Mouse (Mus musculus) embryonic stem cell, embryonic (primary cell): ENCODE data around the gene Cep72.
"Not testable (repeated sequence)": the region's sequence is repeated elsewhere in the genome, so short reads cannot be mapped to it uniquely, and the experiment has no call there.

Experiments used
- CTCF ChIA-PET, 4 experiments: fragments of 300-600 bp in 2 of 4; fragments of 350-600 bp in 2 of 4; sonication (Branson Sonifier 250); formaldehyde crosslinking; loops; one replicate each; lab custom pipeline; 2022; ENCODE audit warnings: inconsistent platforms in 2 of 4; lab: Charles Lee
- POLR2A ChIA-PET, 4 experiments: fragments of 300-600 bp in 2 of 4; fragments of 350-600 bp in 2 of 4; sonication (Branson Sonifier 250); formaldehyde crosslinking; loops; one replicate each; lab custom pipeline; 2022; ENCODE audit warnings: antibody characterized with exemption in 4 of 4, inconsistent platforms in 1 of 4; lab: Charles Lee

Gene Cep72

GRCm38 (mm10) chr13:74061613-74062377, at the start of gene Cep72:
Gene Cep72 (minus strand): TSS chr13:74062299.
- ChIA-PET POLR2A (interaction anchor here (0.6 to 2.2 kb wide), 48 partner anchors 9 to 715 kb away, joined by 3 to 21 read pairs (median 3); partner anchors contain the start of genes Brd9 (in 3 of the 4), Tppp (in 3 of the 4), Trip13 (in 3 of the 4) and Exoc3 (in 1 of the 4)), CTCF (interaction anchor here in 3 of 4 experiments (0.7 to 1.5 kb wide), 4 partner anchors 27 to 1453 kb away, joined by 3 to 13 read pairs (median 4); no protein-coding TSS in a partner anchor)

- ChIA-PET POLR2A (no interaction called here), CTCF (interaction anchor here in 1 of 4 experiments (0.6 to 0.9 kb wide), 2 partner anchors 11 kb away, joined by 3 read pairs; no protein-coding TSS in a partner anchor)
Measured at GRCm38 (mm10) chr13:74107410-74107809, 45.3 kb upstream of the Cep72 start.

GRCm38 (mm10) chr13:74104417-74104816, 42.3 kb upstream of the Cep72 start:
- CTCF ChIA-PET: interaction anchor here in 1 of 4 experiments (1.7 kb wide), 1 partner anchor 134 kb away, joined by 4 read pairs; no protein-coding TSS in a partner anchor
- POLR2A ChIA-PET: no interaction called here

GRCm38 (mm10) chr13:74102831-74103582, 40.9 kb upstream of the Cep72 start:
- ChIA-PET POLR2A (interaction anchor here in 3 of 4 experiments (0.6 to 1.8 kb wide), 3 partner anchors 106 to 165 kb away, joined by 3 to 4 read pairs (median 3); partner anchors contain the start of genes Brd9 (in 1 of the 3), Exoc3 (in 1 of the 3) and Trip13 (in 1 of the 3)), CTCF (interaction anchor here in 1 of 4 experiments (0.5 kb wide), 1 partner anchor 134 kb away, joined by 3 read pairs; no protein-coding TSS in a partner anchor)

GRCm38 (mm10) chr13:74102108-74102830, 40.2 kb upstream of the Cep72 start:
- ChIA-PET CTCF (no interaction called here), POLR2A (interaction anchor here in 3 of 4 experiments (0.6 to 1.8 kb wide), 3 partner anchors 105 to 164 kb away, joined by 3 to 4 read pairs (median 3); partner anchors contain the start of genes Brd9 (in 1 of the 3), Exoc3 (in 1 of the 3) and Trip13 (in 1 of the 3))

- ChIA-PET POLR2A (no interaction called here), CTCF (no interaction called here)
Measured at GRCm38 (mm10) chr13:74098913-74099312, 36.8 kb upstream of the Cep72 start.

DNA sequence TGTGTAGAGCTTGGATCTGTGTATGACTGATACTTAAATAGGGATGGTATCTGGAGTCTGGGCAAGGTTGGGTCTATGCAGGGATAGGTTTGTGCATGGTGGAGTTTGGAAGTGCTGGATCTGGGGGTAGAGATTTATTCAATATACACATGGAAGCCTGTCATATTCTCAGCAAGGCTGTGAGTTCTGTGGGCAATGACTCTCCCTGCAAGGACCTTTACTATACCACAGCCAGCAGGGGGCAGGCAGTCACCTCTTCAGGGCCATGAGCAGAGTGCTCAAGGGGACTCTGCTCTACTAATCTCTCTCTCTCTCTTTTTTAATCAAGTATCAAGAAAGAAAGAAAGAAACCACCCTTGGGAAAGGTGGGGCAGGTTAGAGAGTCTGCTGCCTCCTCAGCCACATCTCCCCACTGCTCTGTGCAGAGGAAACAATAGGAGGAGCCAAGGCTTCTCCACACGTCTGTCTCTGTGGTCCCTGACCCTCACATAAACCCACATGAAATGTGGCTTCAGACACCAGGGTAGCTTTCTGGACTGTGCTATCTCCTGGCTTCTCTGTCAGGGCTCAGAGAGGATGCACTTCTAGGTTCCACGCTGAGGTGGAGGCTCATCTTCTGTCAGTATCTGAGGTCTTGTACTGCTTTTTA, 34.7 kb upstream of the Cep72 start:
- ChIA-PET POLR2A (interaction anchor here in 1 of 4 experiments (0.9 kb wide), 1 partner anchor 35 kb away, joined by 3 read pairs; the partner anchor contains the start of gene Cep72), CTCF (interaction anchor here (0.6 to 2.1 kb wide), 6 partner anchors 31 to 1457 kb away, joined by 3 to 13 read pairs (median 6); no protein-coding TSS in a partner anchor)

- POLR2A ChIA-PET: interaction anchor here in 1 of 4 experiments (0.9 kb wide), 1 partner anchor 34 kb away, joined by 3 read pairs; the partner anchor contains the start of gene Cep72
Measured at GRCm38 (mm10) chr13:74095936-74096335, 33.8 kb upstream of the Cep72 start.

DNA sequence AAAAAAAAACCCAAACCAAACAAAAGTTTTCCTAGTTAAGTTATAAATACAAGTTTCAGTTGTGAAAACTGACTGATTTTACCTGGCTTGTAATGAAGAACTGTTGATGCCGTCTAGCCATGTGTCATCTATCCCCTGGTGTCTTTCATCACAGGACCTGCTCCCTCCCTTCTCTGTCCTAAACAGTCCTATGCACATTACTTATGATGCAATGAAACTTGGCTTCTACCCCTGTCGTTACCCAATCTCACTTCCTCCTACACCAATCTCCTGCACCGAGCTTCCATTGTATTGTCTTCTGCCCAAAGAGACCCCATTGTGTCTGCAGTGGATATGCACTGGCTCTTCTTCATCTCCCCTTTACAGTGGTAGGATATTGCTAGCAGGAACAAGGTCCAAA, 28.2 kb upstream of the Cep72 start:
- CTCF ChIA-PET: no interaction called here
- POLR2A ChIA-PET: no interaction called here

More at GRCm38 (mm10) chr13:74095936-74096335, 33.8 kb upstream of the Cep72 start:
- CTCF ChIA-PET: interaction anchor here (0.6 to 2.1 kb wide), 6 partner anchors 12 to 206 kb away, joined by 3 to 13 read pairs (median 5); no protein-coding TSS in a partner anchor

DNA sequence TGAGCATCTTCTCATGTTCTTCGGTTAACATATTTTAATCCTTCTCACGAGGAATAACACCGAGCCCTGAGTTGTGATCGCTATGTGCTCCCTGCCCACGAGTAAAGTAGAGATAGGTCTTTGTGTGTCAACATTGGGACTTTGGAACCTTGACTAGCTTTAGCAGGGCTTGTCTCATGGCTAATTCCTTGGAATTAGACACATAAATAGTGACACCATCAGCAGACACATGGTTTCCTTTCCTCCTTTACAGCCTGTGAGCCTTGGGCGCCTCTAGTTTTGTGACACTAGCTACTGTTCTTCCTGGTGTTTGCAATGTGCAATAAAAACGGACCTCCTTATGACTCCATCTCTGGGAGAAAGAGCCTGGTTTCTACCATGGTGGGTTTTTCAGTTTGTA, 11.3 kb upstream of the Cep72 start:
- POLR2A ChIA-PET: interaction anchor here in 1 of 4 experiments (2.4 kb wide), 1 partner anchor 11 kb away, joined by 11 read pairs; the partner anchor contains the start of gene Cep72
- CTCF ChIA-PET: no interaction called here

DNA sequence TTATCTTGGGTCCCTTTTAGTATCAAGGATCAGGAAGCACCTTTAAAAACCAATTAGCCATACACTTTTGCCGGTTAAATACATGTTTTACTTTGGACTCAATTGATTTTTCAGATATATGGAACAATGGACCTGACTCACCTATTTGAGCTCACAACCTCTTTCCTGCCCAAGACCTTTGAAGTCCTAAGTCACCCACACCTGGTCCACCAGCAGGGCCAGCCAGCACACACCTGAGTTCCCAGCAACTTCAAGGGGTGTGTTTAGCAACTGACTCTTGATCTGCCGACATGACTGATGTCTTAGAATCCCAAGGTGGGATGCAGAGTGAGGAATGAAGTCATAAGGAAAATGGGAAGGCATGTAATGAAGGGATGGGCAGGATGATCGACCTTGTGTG, 9.6 kb upstream of the Cep72 start:
- ChIA-PET POLR2A (interaction anchor here in 2 of 4 experiments (0.6 to 2.4 kb wide), 3 partner anchors 9 to 199 kb away, joined by 4 to 11 read pairs (median 5); partner anchors contain the start of gene Cep72 (in 1 of the 2)), CTCF (no interaction called here)

DNA sequence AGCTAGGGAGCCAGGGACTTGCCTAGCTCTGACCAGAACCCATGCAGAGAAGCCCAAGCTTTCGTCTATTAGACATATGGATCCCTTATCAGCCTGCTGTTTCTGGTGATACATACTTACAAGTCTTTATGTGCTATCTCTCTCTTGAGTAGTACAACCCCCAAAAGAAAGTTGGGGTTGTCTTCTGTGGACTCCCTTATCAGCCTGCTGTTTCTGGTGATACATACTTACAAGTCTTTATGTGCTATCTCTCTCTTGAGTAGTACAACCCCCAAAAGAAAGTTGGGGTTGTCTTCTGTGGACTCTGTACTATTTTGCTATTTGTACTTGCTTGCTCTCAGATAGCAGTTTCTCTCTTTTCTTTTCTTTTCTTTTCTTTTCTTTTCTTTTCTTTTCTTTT, 9.1 kb upstream of the Cep72 start:
- POLR2A ChIA-PET: interaction anchor here in 2 of 4 experiments (0.7 to 0.8 kb wide), 2 partner anchors 9 to 61 kb away, joined by 3 to 5 read pairs; partner anchors contain the start of gene Cep72 (in 1 of the 2)
- CTCF ChIA-PET: not testable (repeated sequence)

DNA sequence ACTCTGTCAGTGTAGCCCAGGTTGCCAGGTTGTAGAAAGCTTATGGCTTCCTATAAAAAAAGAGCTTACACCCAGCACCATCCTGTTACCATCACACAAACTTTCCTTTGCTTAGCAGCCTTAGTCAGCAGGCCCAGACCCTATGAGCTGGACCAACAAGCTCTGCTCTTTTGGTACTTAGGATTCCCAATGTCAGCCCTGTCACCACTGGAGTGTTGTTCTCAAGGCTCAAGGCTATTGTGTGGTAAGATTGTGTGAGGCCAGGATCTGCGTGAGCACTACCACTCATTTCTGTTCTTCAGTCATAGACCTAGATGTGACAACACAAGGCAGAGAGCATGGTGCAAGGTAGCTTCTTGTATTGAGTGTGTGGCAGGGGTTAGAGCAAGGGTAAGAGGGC, 4.5 kb upstream of the Cep72 start:
- POLR2A ChIA-PET: interaction anchor here in 2 of 4 experiments (0.8 to 1.2 kb wide), 4 partner anchors 9 to 142 kb away, joined by 3 to 4 read pairs (median 3); partner anchors contain the start of gene Exoc3 (in 1 of the 2)
- CTCF ChIA-PET: no interaction called here

- ChIA-PET POLR2A (interaction anchor here in 1 of 4 experiments (0.7 to 2.2 kb wide), 5 partner anchors 8 to 206 kb away, joined by 3 to 13 read pairs (median 3); partner anchors contain the start of gene Tppp), CTCF (interaction anchor here in 3 of 4 experiments (0.6 to 1.5 kb wide), 4 partner anchors 117 to 431 kb away, joined by 3 to 4 read pairs (median 4); no protein-coding TSS in a partner anchor)
Measured at GRCm38 (mm10) chr13:74063340-74064050, 1.4 kb upstream of the Cep72 start.

DNA sequence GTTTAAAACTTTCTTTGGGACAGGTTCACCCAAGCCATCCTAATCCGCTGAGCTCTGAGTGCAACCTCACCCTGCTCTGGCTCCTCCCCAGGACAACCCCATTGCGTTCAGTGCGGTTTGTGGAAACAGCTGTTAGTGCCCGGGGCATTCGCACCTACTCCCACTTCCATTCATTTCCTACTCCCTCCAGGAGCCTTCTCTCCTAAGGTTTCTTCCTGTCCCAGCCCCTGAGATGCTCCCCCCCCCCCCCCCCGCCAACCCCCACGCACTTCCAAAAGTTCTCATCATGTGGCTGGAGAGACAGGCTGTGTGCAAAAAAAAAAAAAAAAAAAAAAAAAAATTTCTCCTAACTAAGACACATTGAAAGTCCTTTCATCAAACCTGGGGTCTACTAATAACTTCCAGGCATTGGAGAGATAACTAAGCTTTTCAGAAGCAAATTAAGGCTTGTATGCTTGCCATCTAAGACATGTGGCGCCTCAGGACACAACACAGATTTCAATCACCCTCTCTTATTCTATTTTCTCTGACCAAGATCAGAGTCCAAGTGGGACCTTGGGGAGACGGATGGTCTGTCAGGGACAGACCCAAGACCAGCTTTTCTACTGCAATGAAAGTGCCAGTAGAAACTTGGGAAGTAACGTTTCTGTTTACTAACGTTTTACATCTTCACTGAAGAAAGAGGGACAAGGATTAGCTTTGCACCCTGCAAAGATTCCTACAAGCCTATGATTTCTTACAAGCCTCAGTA, 454 bp upstream of the Cep72 start:
- ChIA-PET POLR2A (interaction anchor here (0.6 to 2.2 kb wide), 54 partner anchors 9 to 716 kb away, joined by 3 to 21 read pairs (median 3); partner anchors contain the start of genes Brd9 (in 3 of the 4), Tppp (in 3 of the 4), Trip13 (in 3 of the 4) and Exoc3 (in 1 of the 4)), CTCF (interaction anchor here in 3 of 4 experiments (0.6 to 1.5 kb wide), 7 partner anchors 28 to 1992 kb away, joined by 3 to 13 read pairs (median 4); no protein-coding TSS in a partner anchor)
